Mouse (Mus musculus): Measurements from ENCODE around the gene Hdac10. TPM values are rescaled to one million over a fixed set of nuclear protein-coding genes. Genes with fewer than 3 reads are reported as not detected.

The Hdac10 gene
- total and polyA plus RNA-seq, 2 experiments: 10.0 to 22.0 TPM

DNA sequence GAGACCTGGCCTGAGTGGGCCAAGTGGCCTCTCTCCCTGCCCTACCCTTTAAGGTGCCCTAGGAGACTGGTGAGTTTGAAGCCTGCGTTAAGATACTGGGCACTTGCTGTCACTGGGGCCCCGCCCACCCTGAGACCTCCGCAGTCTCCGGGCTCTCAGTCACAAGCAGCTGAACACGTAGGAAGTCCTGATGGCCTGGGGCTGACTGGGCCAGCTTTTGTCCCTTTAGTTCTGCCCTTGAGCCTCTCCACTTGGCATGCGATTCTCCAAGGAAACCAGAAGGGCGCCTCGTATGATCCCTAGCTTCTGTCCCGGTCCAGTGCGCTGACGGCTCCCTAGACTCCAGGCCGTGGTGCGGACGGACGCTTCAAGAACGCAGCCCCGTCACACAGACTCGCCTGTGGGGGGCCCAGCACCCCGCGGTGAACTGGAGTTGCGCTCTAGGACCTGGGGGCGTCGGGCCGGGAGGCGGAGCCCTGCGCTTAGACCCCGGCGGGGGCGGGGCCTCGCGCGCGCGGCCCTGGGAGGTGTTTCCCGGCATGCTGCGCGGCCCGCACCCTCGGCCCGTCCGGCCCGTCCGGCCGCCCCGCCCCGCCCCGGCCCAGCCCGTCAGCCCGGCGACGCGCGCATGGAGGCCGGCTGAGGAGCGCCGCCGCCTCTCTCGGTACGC lies 52.9 kb downstream of the Hdac10 start:
- H3K79me2 ChIP-seq (ENCODE audit: control insufficient read depth, insufficient read depth, low read length): peaks cover 21% of the 10 kb centered on the region; the same call in 1 of the 2 replicates
- DNase-seq (ENCODE audit: extremely low read depth, low read depth, low spot score): peak; percentile 62
- peaks cover 15% of the 10 kb centered on the region for H3K4me1 ChIP-seq (ENCODE audit: control insufficient read depth, insufficient read depth, low read length)
- H3K27me3 ChIP-seq (ENCODE audit: control insufficient read depth, insufficient read depth, low read length): no peaks in the 10 kb centered on the region
- H3K4me3 ChIP-seq (ENCODE audit: insufficient read depth, low read depth, low read length): peak overlapping the region; percentile 96
- WGBS: under 1% methylated on average over 57 of the region's 59 CpGs
- H3K9ac ChIP-seq (ENCODE audit: low read depth, low read length): peak overlapping the region; percentile 96
- peak overlapping the region; percentile 96 for H3K27ac ChIP-seq (replicated peaks; ENCODE audit: insufficient read depth, low read depth, low read length)
- TF ChIP-seq POLR2A (IDR thresholded peaks at IDR 0.05; ENCODE audit: extremely low read depth, insufficient read depth, low read length): peak; percentile 70
- no peak for TF ChIP-seq CTCF (IDR thresholded peaks at IDR 0.05; ENCODE audit: low read depth, low read length)
- H3K36me3 ChIP-seq (ENCODE audit: control insufficient read depth, insufficient read depth, low read length): 0 out of 2 replicates have a peak, but pooled peaks cover 2% of the 10 kb centered on the region

- peak; percentile 28 for DNase-seq (ENCODE audit: extremely low read depth, low read depth, low spot score)
- Histone ChIP-seq H3K9ac (ENCODE audit: low read depth, low read length) (peak within 1 kb of the TSS; percentile 96), H3K27ac (replicated peaks; ENCODE audit: insufficient read depth, low read depth, low read length) (peak within 1 kb of the TSS; percentile 96), H3K4me1 (ENCODE audit: control insufficient read depth, insufficient read depth, low read length) (peaks cover 15% of the 10 kb centered on the region), H3K27me3 (ENCODE audit: control insufficient read depth, insufficient read depth, low read length) (no peaks in the 10 kb centered on the region), H3K79me2 (ENCODE audit: control insufficient read depth, insufficient read depth, low read length) (peaks cover 21% of the 10 kb centered on the region; the same call in 1 of the 2 replicates), H3K4me3 (ENCODE audit: insufficient read depth, low read depth, low read length) (peak within 1 kb of the TSS; percentile 96), H3K36me3 (ENCODE audit: control insufficient read depth, insufficient read depth, low read length) (0 out of 2 replicates have a peak, but pooled peaks cover 2% of the 10 kb centered on the region)
- TF ChIP-seq POLR2A (IDR thresholded peaks at IDR 0.05; ENCODE audit: extremely low read depth, insufficient read depth, low read length): no peak
- TF ChIP-seq CTCF (IDR thresholded peaks at IDR 0.05; ENCODE audit: low read depth, low read length): no peak
- 34% methylated on average over 11 of the region's 11 CpGs for WGBS
These were observed 53.7 kb downstream of the Hdac10 start, which contains the start of gene Trabd for GRCm38 (mm10) chr15:89074613-89075477. Gene Trabd (plus strand): TSS chr15:89075124.

DNA sequence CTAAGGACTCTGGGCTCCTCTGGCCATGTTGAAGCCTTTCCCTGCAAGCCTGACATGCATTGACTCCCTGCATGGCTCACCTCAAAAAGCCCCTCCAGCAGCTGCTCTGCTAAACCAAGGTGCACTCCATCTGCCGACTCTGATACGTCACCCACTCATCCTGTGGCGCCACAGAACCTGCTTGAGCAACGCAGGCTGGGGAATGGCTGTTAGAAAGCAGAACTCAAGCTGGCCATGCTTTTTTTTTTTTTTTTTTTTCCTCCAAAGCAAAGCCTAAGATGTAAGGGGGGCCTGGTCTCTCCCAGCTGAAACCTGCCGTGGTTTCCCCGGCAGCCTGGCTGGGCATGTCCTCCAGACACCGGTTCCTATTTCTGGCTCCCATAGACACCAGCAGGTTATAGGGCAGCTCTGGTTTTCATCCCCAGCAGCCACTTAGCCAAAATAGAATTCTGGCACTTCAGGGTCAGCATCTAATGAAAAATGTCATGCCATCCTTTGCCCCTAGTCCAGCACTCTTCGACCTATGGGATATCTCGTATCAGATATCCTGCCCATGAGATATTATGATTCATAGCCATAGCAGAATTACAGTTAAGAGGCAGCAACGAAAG lies 54.4 kb downstream of the Hdac10 start:
- H3K79me2 ChIP-seq (ENCODE audit: control insufficient read depth, insufficient read depth, low read length): peaks cover 21% of the 10 kb centered on the region; the same call in 1 of the 2 replicates
- H3K9ac ChIP-seq (ENCODE audit: low read depth, low read length): no peak overlapping the region
- no peaks in the 10 kb centered on the region for H3K36me3 ChIP-seq (ENCODE audit: control insufficient read depth, insufficient read depth, low read length)
- H3K27me3 ChIP-seq (ENCODE audit: control insufficient read depth, insufficient read depth, low read length): no peaks in the 10 kb centered on the region
- H3K4me1 ChIP-seq (ENCODE audit: control insufficient read depth, insufficient read depth, low read length): peaks cover 15% of the 10 kb centered on the region
- H3K27ac ChIP-seq (replicated peaks; ENCODE audit: insufficient read depth, low read depth, low read length): no peak overlapping the region
- no peak for DNase-seq (ENCODE audit: extremely low read depth, low read depth, low spot score)
- no peak for TF ChIP-seq CTCF (IDR thresholded peaks at IDR 0.05; ENCODE audit: low read depth, low read length)
- TF ChIP-seq POLR2A (IDR thresholded peaks at IDR 0.05; ENCODE audit: extremely low read depth, insufficient read depth, low read length): no peak
- WGBS: 88% methylated on average over 10 of the region's 10 CpGs
- H3K4me3 ChIP-seq (ENCODE audit: insufficient read depth, low read depth, low read length): no peak overlapping the region

Other genes with a start within 250 kb of the Hdac10 start
- 0.20 and 0.28 TPM in 2 replicates for gene Ttll8, start 174.3 kb downstream of the Hdac10 start, total RNA-seq (2014; rRNA removed)
- gene Ttll8, start 174.3 kb downstream of the Hdac10 start, polyA plus RNA-seq (2012; rRNA removed): 0.02 and 0.24 TPM in 2 replicates
- gene Mlc1, start 149.7 kb downstream of the Hdac10 start, total RNA-seq (2014; rRNA removed): 0.07 TPM in 1 of 2 replicates, not detected in the other
- not detected in 2 replicates for gene Mlc1, start 149.7 kb downstream of the Hdac10 start, polyA plus RNA-seq (2012; rRNA removed)
- gene Mov10l1, start 145.8 kb downstream of the Hdac10 start, total RNA-seq (2014; rRNA removed): not detected in 2 replicates
- not detected in 2 replicates for gene Mov10l1, start 145.8 kb downstream of the Hdac10 start, polyA plus RNA-seq (2012; rRNA removed)
- gene Panx2, start 69.0 kb downstream of the Hdac10 start, total RNA-seq (2014; rRNA removed): not detected in 2 replicates
- gene Panx2, start 69.0 kb downstream of the Hdac10 start, polyA plus RNA-seq (2012; rRNA removed): not detected in 2 replicates
- 64.0 and 64.4 TPM in 2 replicates for gene Trabd, start 53.6 kb downstream of the Hdac10 start, total RNA-seq (2014; rRNA removed)
- gene Trabd, start 53.6 kb downstream of the Hdac10 start, polyA plus RNA-seq (2012; rRNA removed): 65.5 and 81.6 TPM in 2 replicates
- 91.0 and 101 TPM in 2 replicates for gene Selenoo, start 39.6 kb downstream of the Hdac10 start, total RNA-seq (2014; rRNA removed)
- gene Selenoo, start 39.6 kb downstream of the Hdac10 start, polyA plus RNA-seq (2012; rRNA removed): 105 and 122 TPM in 2 replicates
- gene Tubgcp6, start 5.6 kb downstream of the Hdac10 start, total RNA-seq (2014; rRNA removed): 6.5 and 7.5 TPM in 2 replicates
- 9.1 and 13.2 TPM in 2 replicates for gene Tubgcp6, start 5.6 kb downstream of the Hdac10 start, polyA plus RNA-seq (2012; rRNA removed)
- 2.4 and 3.3 TPM in 2 replicates for gene Mapk12, start 12.0 kb upstream of the Hdac10 start, total RNA-seq (2014; rRNA removed)
- gene Mapk12, start 12.0 kb upstream of the Hdac10 start, polyA plus RNA-seq (2012; rRNA removed): 1.6 and 2.1 TPM in 2 replicates
- 0.74 and 1.1 TPM in 2 replicates for gene Mapk11, start 20.9 kb upstream of the Hdac10 start, total RNA-seq (2014; rRNA removed)
- 1.1 and 1.3 TPM in 2 replicates for gene Mapk11, start 20.9 kb upstream of the Hdac10 start, polyA plus RNA-seq (2012; rRNA removed)
- 80.0 and 111 TPM in 2 replicates for gene Plxnb2, start 52.1 kb upstream of the Hdac10 start, total RNA-seq (2014; rRNA removed)
- gene Plxnb2, start 52.1 kb upstream of the Hdac10 start, polyA plus RNA-seq (2012; rRNA removed): 189 and 199 TPM in 2 replicates
- gene Dennd6b, start 67.8 kb upstream of the Hdac10 start, total RNA-seq (2014; rRNA removed): 2.8 and 3.4 TPM in 2 replicates
- 8.4 and 10.0 TPM in 2 replicates for gene Dennd6b, start 67.8 kb upstream of the Hdac10 start, polyA plus RNA-seq (2012; rRNA removed)
- 43.9 and 57.5 TPM in 2 replicates for gene Ppp6r2, start 82.9 kb upstream of the Hdac10 start, total RNA-seq (2014; rRNA removed)
- gene Ppp6r2, start 82.9 kb upstream of the Hdac10 start, polyA plus RNA-seq (2012; rRNA removed): 115 and 143 TPM in 2 replicates
- gene Sbf1, start 186.6 kb upstream of the Hdac10 start, total RNA-seq (2014; rRNA removed): 22.3 and 32.7 TPM in 2 replicates
- gene Sbf1, start 186.6 kb upstream of the Hdac10 start, polyA plus RNA-seq (2012; rRNA removed): 75.5 and 99.0 TPM in 2 replicates
- not detected in 2 replicates for gene Adm2, start 194.0 kb upstream of the Hdac10 start, total RNA-seq (2014; rRNA removed)
- gene Adm2, start 194.0 kb upstream of the Hdac10 start, polyA plus RNA-seq (2012; rRNA removed): not detected in 2 replicates
- 0.28 and 0.54 TPM in 2 replicates for gene Miox, start 205.7 kb upstream of the Hdac10 start, total RNA-seq (2014; rRNA removed)
- gene Miox, start 205.7 kb upstream of the Hdac10 start, polyA plus RNA-seq (2012; rRNA removed): 0.31 and 0.32 TPM in 2 replicates
- gene Lmf2, start 227.0 kb upstream of the Hdac10 start, total RNA-seq (2014; rRNA removed): 4.3 and 8.0 TPM in 2 replicates
- gene Lmf2, start 227.0 kb upstream of the Hdac10 start, polyA plus RNA-seq (2012; rRNA removed): 20.8 and 21.3 TPM in 2 replicates
- 26.9 and 31.7 TPM in 2 replicates for gene Ncaph2, start 227.0 kb upstream of the Hdac10 start, total RNA-seq (2014; rRNA removed)
- gene Ncaph2, start 227.0 kb upstream of the Hdac10 start, polyA plus RNA-seq (2012; rRNA removed): 52.1 and 63.9 TPM in 2 replicates
- 105 and 131 TPM in 2 replicates for gene Sco2, start 245.1 kb upstream of the Hdac10 start, total RNA-seq (2014; rRNA removed)
- gene Sco2, start 245.1 kb upstream of the Hdac10 start, polyA plus RNA-seq (2012; rRNA removed): 353 and 400 TPM in 2 replicates
- 48.7 and 62.5 TPM in 2 replicates for gene Tymp, start 248.3 kb upstream of the Hdac10 start, total RNA-seq (2014; rRNA removed)
- gene Tymp, start 248.3 kb upstream of the Hdac10 start, polyA plus RNA-seq (2012; rRNA removed): 126 and 160 TPM in 2 replicates